Mouse (Mus musculus): ENCODE measurements around the gene Ttc9c.
A peak's percentile ranks its signal among the peaks of the same experiment; 100 is the strongest.

The Ttc9c gene

DNA sequence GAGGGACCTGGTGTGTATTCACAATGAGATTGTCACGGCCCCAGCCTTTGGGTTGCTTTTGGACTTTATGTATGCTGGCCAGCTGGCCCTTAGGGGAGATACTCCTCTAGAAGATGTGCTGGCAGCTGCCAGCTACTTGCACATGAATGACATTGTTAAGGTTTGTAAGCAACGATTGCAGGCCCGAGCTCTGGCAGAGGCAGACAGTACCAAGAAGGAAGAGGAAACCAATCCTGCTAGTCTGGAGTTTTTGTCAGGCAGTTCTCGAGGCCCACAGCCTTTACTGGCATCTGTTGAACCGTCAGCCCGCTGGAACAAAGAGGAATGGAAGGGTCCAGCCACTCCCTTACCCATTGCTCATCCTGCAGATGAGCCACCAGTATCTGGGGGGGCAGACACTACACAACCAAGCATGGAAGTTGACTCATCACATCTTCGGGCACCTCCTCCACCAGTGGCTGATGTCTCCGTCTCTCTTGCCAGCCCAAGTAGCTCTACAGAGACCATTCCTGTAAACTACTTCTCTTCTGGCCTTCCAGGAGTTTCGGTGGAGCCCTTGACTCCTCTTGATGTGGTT, 15.8 kb downstream of the Ttc9c start:
- TF ChIP-seq GATA4 (IDR thresholded peaks at IDR 0.05; ENCODE audit: insufficient replicate concordance, low read length): no peak

DNA sequence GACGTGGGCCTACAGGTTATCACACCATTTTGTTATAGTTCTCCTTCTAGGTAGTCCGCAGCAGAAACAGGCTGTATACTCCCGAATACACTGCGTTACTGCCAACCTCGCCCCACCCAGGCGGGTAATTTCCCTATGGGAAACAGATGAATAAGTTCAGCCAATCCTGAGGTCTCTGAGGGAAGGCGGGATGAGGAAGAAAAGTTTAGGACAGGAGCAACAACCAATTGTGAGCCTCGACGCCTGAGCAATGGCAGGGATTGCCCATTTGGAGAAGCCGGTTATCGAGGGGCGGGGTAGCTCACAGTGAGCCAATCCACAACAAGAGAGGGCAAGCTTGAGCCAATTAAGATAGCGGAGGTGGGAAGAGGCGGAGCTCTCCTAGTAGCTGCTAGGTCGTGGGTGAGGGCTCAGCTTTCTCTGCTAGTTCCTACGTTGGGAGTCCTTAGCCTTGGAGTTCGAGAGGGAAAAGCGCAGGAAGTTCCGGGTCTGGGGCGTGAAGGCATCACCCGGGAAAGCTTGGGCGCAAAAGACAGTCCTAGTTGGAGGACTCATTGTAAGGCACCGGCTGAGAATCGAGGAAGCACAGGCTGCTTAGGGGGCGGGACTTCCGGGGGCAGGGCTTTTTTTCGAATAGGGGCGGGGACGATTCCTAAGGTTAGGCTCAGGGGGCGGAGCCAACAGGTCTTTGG, 16.9 kb downstream of the Ttc9c start, which contains the start of gene Zbtb3:
TSS of gene Zbtb3 (plus strand) at position 426 of the 692 bp plus-strand sequence.
- peak; percentile 48; the same call in 1 of the 2 replicates for TF ChIP-seq GATA4 (IDR thresholded peaks at IDR 0.05; ENCODE audit: insufficient replicate concordance, low read length)

DNA sequence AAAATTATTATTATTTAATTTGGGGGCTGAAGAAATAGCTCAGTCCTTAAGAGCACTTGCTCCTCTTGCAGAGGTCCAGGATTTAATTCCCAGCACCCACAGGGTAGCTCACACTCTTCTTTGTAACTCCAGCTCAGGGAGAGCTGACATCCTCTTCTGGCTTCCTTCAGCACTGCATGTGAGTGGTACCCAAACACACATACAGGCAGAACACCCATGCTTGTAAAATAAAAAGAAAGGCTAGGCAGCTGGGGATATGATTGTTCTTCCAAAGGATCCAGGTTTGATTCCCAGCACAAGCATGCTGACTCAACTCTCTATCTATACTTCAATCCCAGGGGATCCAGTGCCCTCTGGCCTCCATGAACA, 20.2 kb downstream of the Ttc9c start:
- no peak for TF ChIP-seq GATA4 (IDR thresholded peaks at IDR 0.05; ENCODE audit: insufficient replicate concordance, low read length)

DNA sequence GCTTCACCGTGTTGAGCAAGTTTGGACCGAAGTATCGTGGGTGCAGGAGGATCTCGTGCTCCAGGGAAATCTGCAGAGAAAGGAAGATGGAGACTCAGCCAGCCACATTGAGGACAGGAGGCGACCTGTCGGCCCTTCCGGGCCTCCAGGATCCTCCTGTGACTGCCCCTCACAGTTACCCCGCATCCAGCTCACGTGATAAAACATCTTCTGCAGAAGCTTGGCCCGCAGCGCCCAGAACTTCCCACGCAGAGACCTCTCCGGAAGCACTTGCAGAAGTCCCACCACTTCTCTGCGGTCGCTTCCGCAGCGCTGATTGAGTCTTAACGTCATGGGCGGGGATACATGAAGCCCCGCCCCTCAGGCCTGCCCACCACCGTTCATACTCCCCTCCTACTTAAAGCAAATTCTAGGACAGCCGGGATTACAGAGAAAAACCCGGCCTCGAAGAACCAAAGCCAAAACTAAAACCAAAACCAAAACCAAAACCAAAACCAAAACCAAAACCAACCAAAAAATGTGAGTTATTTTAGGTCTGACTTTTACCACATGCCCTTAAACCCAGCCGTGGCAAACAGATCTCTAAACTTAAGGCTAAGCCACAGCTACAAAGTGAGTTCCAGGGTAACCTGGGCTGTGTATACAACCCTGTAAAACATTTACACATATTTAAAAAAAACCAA, 20.7 kb downstream of the Ttc9c start, which contains the start of gene Polr2g:
TSS of gene Polr2g (minus strand) at position 314 of the 683 bp plus-strand sequence.
- TF ChIP-seq GATA4 (IDR thresholded peaks at IDR 0.05; ENCODE audit: insufficient replicate concordance, low read length): peak; percentile 26; the same call in 1 of the 2 replicates

DNA sequence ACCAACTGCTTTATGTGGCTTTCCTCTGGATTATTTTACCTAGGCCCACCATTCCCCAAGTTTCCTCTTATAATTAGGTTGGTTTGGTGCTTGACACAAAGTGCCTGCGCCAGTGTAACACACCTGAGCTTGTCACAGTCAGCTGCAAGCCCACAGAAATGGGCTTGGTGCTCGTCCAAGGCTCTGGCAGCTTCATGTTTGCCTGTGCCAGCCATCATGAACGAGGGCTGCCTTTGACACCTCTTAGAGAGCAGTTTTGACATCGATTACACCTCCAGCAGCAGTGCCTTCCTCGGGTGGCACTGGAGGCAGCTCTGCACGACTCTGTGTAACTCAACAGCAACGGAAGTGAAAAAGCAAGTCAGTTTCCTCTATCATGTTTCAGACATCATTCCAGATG, 29.0 kb downstream of the Ttc9c start:
- TF ChIP-seq GATA4 (IDR thresholded peaks at IDR 0.05; ENCODE audit: insufficient replicate concordance, low read length): no peak

DNA sequence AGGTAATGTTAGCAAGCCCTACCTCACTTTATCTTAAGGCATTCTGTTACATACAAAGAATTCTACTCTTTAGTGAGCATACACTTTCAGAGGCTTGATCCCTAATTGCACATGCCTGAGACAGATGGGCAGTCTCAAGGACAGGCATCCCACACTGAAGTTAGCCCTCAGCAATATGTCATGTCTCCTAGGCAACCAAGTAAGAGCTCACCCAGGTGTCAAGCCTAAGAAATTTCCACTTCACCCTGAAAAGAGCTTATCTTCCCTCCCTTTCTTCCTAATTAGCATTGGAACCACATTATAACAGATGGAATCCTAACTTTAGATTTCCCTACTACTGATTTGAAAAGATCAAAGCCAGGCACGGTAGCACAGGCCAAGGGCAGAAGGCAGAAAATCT, 30.0 kb downstream of the Ttc9c start:
- TF ChIP-seq GATA4 (IDR thresholded peaks at IDR 0.05; ENCODE audit: insufficient replicate concordance, low read length): no peak

DNA sequence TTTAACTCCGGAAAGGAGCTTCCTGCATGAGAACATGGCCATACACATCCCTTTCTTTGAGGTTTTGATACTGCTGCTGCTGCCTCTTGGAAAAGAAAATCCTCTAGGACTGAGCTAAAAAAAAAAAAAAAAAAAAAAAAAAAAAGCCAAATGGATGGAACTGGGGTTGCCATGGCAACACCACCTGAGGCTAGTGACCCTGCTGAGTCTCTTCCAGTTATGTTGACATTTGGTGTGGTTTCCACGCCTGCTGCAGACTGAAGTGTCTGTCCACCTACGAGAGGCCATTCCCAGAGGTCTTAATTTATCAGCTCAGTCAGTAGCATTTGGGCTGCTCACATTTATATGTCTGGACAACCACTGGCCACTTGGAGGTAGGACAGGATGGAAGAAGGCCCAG, 30.6 kb downstream of the Ttc9c start:
- no peak for TF ChIP-seq GATA4 (IDR thresholded peaks at IDR 0.05; ENCODE audit: insufficient replicate concordance, low read length)

DNA sequence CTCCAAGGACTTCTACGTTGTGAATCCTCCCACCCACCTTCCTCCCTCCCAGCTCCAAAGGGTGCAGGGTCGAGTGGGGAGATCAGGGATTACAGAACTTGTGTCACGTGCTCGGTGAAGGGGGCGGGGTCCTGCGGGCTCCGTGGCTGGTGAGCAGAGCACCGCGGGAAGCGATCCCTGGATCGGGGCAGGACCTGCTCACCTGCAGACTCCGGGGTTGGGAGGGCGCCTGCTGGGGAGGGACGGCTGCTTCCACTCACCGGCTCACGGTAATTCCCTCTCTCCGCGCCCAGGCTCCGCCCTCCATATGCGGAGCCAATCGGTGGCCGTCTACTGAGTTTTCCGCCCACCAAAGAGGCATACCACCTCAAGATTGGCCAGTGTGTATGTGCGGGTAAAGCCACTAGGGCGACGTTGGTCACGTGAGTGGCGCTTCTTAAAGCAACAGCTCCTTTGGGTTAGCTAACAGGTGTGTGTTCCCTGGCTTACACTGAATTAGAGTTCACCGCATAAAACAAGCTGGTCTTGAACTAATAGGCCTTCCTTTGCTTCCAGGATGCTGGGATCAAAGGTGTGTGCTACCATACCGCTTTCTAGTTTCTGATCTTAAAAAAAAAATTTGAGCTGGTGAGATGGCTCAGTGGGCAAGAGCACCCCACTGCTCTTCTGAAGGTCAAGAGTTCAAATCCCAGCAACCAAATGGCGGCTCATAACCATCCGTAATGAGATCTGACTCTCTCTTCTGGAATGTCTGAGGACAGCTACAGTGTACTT, 32.9 kb downstream of the Ttc9c start, which contains the start of gene Taf6l:
TSS of gene Taf6l (minus strand) at position 410 of the 774 bp plus-strand sequence.
- TF ChIP-seq GATA4 (IDR thresholded peaks at IDR 0.05; ENCODE audit: insufficient replicate concordance, low read length): no peak

DNA sequence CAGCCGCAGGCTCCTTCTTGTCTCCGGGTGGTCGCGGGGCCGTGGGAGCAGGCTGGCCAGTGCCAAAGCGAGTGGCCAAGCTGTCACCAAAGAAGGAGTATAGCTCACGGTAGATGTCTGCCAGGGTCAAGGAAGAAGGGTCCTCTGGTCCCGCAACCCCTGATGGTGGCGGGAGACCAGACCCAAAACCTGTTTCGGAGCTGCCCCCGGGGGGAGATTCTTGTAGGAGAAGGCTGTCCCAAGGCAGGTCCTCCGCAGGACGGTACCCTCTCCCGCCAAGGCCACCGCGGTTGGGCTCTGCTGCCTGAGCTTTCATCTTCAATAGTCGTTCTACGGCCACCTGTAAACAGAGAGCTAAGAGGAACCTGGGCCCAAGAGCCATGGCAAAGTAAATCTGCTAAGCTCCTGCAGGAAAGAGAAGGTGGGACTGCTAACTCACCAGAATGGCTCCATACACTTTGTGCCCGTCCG, 44.1 kb downstream of the Ttc9c start:
- TF ChIP-seq GATA4 (IDR thresholded peaks at IDR 0.05; ENCODE audit: insufficient replicate concordance, low read length): no peak

DNA sequence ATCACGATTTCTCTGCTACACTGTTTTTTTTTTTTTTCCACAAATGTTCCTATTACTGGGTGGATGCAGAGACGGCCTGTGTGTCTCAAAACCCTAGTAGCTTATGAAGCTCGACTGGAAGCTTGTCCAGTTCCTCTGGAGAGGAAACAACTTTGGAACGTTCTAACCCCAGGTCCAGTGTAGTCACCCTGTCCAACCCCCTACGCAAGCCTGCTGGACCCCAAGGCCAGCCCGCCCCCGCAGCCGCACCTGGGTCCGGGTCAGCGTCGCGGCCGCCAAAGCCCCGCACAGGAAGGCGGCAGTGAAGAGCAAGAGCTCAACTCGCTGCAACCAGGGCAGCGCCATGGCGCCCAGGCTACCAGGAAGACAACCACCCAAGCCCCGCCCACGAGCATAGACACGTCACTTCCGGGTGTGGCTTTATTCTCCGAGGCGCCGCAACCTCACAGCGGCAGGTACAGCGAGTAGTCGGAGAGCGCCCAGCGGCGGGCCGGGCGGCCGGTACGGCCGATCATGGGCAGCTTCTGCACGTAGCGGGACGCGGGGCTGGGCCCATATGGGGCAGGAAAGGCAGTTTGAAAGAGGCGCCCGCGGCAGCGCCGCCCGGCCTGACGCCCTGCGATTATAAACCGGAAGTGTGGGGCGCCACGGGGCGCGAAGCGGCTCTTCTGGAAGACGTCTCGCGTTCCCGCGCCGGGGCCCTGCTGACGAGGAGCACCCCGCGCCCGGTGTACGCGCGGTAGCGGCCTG, 44.9 kb downstream of the Ttc9c start, which contains the start of gene Tmem179b:
TSS of gene Tmem179b (minus strand) at position 382 of the 750 bp plus-strand sequence.
- TF ChIP-seq GATA4 (IDR thresholded peaks at IDR 0.05; ENCODE audit: insufficient replicate concordance, low read length): peak; percentile 64; the same call in 1 of the 2 replicates

DNA sequence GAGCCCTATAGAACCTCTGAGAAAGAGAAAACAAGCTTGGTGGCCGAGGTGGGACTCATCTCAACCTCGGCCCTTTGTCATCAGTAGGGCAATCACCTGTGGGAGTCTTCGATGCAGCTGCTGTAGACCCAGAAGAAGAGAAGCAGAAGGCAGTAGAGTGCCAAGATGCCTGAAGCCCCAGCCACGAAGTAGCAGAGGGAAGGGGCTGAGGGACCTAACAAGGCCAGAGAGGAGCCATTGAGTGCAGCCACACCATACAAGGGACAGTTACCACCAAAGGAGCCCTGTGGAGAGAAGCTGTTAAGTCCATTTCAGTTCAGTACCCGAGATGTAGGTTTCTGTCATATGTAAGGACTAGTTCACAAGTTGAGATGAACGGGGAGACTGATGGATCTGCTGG, 45.7 kb downstream of the Ttc9c start:
- TF ChIP-seq GATA4 (IDR thresholded peaks at IDR 0.05; ENCODE audit: insufficient replicate concordance, low read length): no peak

DNA sequence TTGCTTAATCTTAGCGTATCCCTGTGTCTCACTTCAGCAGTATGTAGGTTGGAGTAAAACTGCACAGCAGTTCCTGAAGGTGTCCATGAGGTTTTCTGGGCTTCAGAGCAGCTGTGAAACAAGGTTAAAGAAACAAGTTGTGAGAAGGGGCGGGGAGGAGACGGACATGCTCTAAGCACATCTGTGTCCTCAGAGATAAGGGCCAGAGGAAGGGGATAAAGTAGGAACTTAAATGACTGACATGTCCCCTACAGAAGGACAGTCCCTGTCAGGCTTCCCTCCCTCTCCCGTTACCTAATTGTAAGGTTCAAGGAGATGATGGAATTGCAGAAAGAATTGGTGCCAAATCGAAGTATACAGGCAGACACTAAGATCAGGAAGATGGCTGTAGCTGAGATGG, 46.1 kb downstream of the Ttc9c start:
- TF ChIP-seq GATA4 (IDR thresholded peaks at IDR 0.05; ENCODE audit: insufficient replicate concordance, low read length): no peak

DNA sequence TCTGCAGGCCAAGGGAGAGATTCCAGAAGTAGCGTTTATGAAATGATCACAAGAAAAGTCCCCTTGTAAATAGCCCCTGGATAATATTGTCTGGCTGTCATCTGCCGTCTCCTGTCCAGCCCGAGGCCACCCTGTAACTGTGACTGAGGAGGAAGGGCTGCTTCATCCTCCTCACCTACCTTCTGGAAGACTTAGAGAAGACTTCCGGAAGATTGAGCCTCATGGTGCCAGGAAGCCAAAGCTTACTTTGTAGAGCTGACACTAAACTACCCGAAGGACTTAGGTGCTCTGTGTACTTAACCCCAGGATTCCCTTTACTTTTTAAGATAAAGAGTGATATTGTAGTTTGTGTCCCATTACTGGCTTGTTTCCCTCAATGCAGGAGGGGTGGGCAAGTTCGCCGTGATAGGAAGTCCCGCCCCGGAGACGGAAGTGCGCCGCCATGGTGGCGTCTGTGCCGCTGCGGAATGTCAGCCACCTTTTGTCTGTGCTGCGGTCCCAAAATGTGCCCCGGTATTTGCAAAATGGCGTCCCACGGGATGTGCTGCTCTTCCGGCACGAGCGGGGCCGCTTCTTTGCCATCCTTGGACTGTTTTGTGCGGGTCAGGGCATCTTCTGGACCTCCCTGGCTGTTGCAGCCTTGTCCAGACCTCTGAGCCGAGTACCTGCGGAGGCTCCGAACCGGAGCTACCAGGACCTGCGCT, 48.4 kb downstream of the Ttc9c start, which contains the start of gene Tmem223:
TSS of gene Tmem223 (plus strand) at position 430 of the 704 bp plus-strand sequence.
- no peak for TF ChIP-seq GATA4 (IDR thresholded peaks at IDR 0.05; ENCODE audit: insufficient replicate concordance, low read length)

DNA sequence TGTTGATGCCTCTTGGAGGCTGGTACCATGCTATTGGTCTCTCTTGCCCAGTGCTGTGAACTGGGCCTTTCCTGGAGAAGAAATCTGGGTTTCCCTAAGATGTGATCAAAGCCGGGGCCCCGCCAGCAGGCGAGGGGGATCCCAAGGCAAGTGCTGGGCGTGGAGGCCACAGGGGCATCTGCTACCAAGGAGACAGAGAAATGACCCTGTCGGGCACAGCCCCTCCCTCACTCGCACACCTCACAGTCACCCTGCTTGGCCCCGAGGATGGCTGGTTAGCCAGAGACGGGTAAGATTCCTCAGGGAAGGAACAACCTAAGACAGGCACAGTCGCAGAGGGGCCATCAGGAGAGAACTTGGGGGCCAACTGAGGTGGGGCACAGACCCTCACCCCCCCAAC, 53.6 kb downstream of the Ttc9c start:
- TF ChIP-seq GATA4 (IDR thresholded peaks at IDR 0.05; ENCODE audit: insufficient replicate concordance, low read length): no peak

Data from liver, adult (tissue).